Mouse (Mus musculus) hindbrain, embryonic 16.5 days (tissue): ENCODE measurements at regions not wholly inside any gene's neighbourhood (a gene's known extent, or its start where the extent isn't known, plus 50 kb on each side); places are given as distances from the start of the nearest gene placed in this dataset.
"Not testable (repeated sequence)": the region's sequence is repeated elsewhere in the genome, so short reads cannot be mapped to it uniquely, and the experiment has no call there.

ENCODE experiments used
- ATAC-seq: fragments of 200-750 bp; cut with Nextera tagmentation; 2 replicates; pipeline ENCODE4 v1.8.0; 2017; ENCODE audit warnings: moderate TSS enrichment, moderate library complexity
- H3K27ac ChIP-seq: fragments of 300-500 bp; sonication (generic); 2 replicates; pipeline ENCODE4 v1.5.1; 2014; ENCODE audit warnings: low read depth, mild to moderate bottlenecking, control low read depth, low read length, moderate library complexity
- H3K27me3 ChIP-seq: fragments of 300-500 bp; sonication (generic); replicated peaks from 2 replicates; pipeline ENCODE4 v1.6.1; 2014; ENCODE audit warnings: low read length; ENCODE audit not compliant: control insufficient read depth, insufficient read depth
- H3K36me3 ChIP-seq: fragments of 300-500 bp; sonication (generic); 2 replicates; pipeline ENCODE4 v1.6.1; 2014; ENCODE audit warnings: mild to moderate bottlenecking, low read length, moderate library complexity, mixed read lengths; ENCODE audit not compliant: control insufficient read depth, insufficient read depth
- H3K4me1 ChIP-seq: fragments of 300-500 bp; sonication (generic); 2 replicates; pipeline ENCODE4 v1.6.1; 2014; ENCODE audit warnings: low read depth, low read length; ENCODE audit not compliant: control insufficient read depth, insufficient read depth
- H3K4me2 ChIP-seq: fragments of 300-500 bp; sonication (generic); 2 replicates; pipeline ENCODE4 v1.6.1; 2014; ENCODE audit warnings: mild to moderate bottlenecking, low read length, control low read depth, moderate library complexity
- H3K4me3 ChIP-seq: fragments of 300-500 bp; sonication (generic); 2 replicates; pipeline ENCODE4 v1.5.1; 2014; ENCODE audit warnings: mild to moderate bottlenecking, low read length, control low read depth, moderate library complexity
- H3K9ac ChIP-seq: fragments of 300-500 bp; sonication (generic); 2 replicates; pipeline ENCODE4 v1.6.1; 2014; ENCODE audit warnings: low read depth, mild to moderate bottlenecking, control low read depth, low read length, moderate library complexity
- H3K9me3 ChIP-seq: fragments of 300-500 bp; sonication (generic); 2 replicates; pipeline ENCODE4 v1.6.1; 2014; ENCODE audit warnings: mild to moderate bottlenecking, low read length, moderate library complexity; ENCODE audit not compliant: control insufficient read depth
- WGBS: fragments of 180-500 bp; shearing (Covaris S2); extraction: QIAGEN DNeasy Blood & Tissue Kit; methylation state at CpG from one replicate; pipeline ENCODE4 v1.1.7; 2014; 5-methylcytosine and 5-hydroxymethylcytosine counted together

- H3K27me3 ChIP-seq = no peaks in the 10 kb centered on the region
- no peak overlapping the region for H3K27ac ChIP-seq
- H3K9me3 ChIP-seq = no peaks in the 10 kb centered on the region
- H3K4me2 ChIP-seq = no peak overlapping the region
- H3K4me1 ChIP-seq = no peaks in the 10 kb centered on the region
- no peak overlapping the region for H3K9ac ChIP-seq
- no peaks in the 10 kb centered on the region for H3K36me3 ChIP-seq
- WGBS = 94% methylated on average over 2 of the region's 2 CpGs
- no peak overlapping the region for H3K4me3 ChIP-seq
- no peak for ATAC-seq
These were observed 151.1 kb upstream of the Rapgef5 start for GRCm38 (mm10) chr12:117365181-117365580.

GRCm38 (mm10) chr12:117365876-117366275 lies 150.4 kb upstream of the Rapgef5 start:
- ATAC-seq = no peak
- Histone ChIP-seq H3K9ac (no peak overlapping the region), H3K36me3 (no peaks in the 10 kb centered on the region), H3K27me3 (no peaks in the 10 kb centered on the region), H3K4me1 (no peaks in the 10 kb centered on the region), H3K9me3 (no peaks in the 10 kb centered on the region), H3K4me2 (no peak overlapping the region), H3K27ac (no peak overlapping the region), H3K4me3 (no peak overlapping the region)
- WGBS = 66% methylated on average over 5 of the region's 5 CpGs

GRCm38 (mm10) chr12:117378297-117378887 lies 137.9 kb upstream of the Rapgef5 start:
- H3K9ac ChIP-seq = no peak overlapping the region
- no peak overlapping the region for H3K4me2 ChIP-seq
- 73% methylated on average over 21 of the region's 21 CpGs for WGBS

DNA sequence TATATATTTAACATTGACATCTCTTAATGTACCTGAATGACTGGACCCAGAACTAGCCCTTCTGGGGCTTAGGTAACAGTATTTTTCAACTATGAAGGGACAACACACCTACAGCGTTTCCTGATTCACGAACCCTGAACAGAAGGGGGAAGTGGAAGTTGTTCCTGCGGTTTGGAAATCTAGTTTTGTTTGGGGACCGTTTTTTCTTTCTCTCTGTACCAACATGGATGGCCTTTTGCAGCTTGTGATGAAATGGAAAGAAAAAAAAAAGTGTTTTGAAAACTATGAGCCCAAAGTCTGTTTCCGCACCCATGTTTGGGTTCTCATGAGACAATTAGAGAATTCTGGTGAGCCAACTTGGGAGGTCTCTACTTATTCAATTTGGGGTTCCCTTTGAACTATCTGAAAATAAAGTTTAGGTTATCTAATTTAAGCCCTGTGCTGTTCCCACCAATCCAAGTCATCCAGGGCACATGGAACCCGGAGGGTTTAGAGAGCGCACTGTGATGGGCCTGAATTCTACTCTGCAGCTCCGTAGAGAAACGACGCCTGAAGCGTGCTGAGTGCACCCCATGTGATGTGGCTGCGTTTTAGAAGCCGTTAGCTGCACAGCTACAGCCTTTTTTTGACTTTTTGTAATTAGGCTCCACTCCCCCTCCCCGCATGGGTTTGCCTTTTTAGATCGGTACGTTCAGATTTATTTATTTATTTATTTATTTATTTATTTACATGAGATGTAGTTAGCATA lies 137.0 kb upstream of the Rapgef5 start:
- Histone ChIP-seq H3K4me1 (no peaks in the 10 kb centered on the region), H3K9ac (no peak overlapping the region), H3K36me3 (no peaks in the 10 kb centered on the region), H3K4me2 (no peak overlapping the region), H3K27ac (no peak overlapping the region), H3K9me3 (no peaks in the 10 kb centered on the region), H3K27me3 (no peaks in the 10 kb centered on the region), H3K4me3 (no peak overlapping the region)
- 82% methylated on average over 16 of the region's 16 CpGs for WGBS
- no peak for ATAC-seq

More at GRCm38 (mm10) chr12:117378297-117378887, 137.9 kb upstream of the Rapgef5 start:
- no peaks in the 10 kb centered on the region for H3K4me1 ChIP-seq
- no peaks in the 10 kb centered on the region for H3K36me3 ChIP-seq
- no peaks in the 10 kb centered on the region for H3K9me3 ChIP-seq
- no peaks in the 10 kb centered on the region for H3K27me3 ChIP-seq
- H3K4me3 ChIP-seq = no peak overlapping the region
- no peak overlapping the region for H3K27ac ChIP-seq
- peak; percentile 30; the same call in 1 of the 2 replicates for ATAC-seq

GRCm38 (mm10) chr12:117380836-117381235 lies 135.4 kb upstream of the Rapgef5 start:
- no peaks in the 10 kb centered on the region for H3K4me1 ChIP-seq
- WGBS = 59% methylated on average over 6 of the region's 6 CpGs
- ATAC-seq = no peak
- H3K9me3 ChIP-seq = no peaks in the 10 kb centered on the region
- no peak overlapping the region for H3K27ac ChIP-seq
- no peaks in the 10 kb centered on the region for H3K36me3 ChIP-seq
- H3K27me3 ChIP-seq = 0 out of 2 replicates have a peak, but pooled peaks cover 2% of the 10 kb centered on the region
- no peak overlapping the region for H3K4me2 ChIP-seq
- H3K4me3 ChIP-seq = no peak overlapping the region
- H3K9ac ChIP-seq = no peak overlapping the region

- not testable (repeated sequence) for ATAC-seq, H3K9me3 ChIP-seq, H3K4me3 ChIP-seq, H3K27me3 ChIP-seq, H3K4me2 ChIP-seq, H3K27ac ChIP-seq, H3K36me3 ChIP-seq, H3K9ac ChIP-seq, H3K4me1 ChIP-seq
- 38% methylated on average over 1 of the region's 4 CpGs for WGBS
These were observed 133.6 kb upstream of the Rapgef5 start for GRCm38 (mm10) chr12:117382727-117383126.

DNA sequence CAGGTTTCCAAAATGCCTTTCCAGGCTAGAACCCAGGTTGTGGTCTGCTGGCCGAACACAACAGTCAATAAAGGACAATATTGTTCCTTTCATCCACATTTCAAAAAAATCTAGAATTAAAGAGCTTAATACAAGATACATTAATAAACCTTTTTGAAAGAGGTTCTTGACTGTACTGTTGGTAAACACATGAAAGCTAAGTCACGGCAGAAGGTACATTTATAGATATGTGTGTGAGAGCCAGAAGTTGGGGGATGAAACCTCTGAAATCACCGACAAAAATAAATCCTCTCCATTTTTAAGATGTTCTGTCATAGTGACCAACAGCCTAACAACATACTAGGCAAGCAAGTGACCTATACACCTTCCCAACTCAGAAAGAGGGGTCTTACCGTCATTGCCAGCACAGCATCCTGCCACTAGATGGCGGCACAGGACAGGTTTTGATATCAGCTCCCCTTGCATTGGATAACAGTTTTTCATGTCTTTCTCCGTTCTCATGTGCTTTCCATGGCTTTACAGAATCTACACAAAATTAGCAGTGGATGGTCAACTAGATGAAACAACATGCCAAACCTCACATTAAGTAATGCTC lies 131.1 kb upstream of the Rapgef5 start:
- Histone ChIP-seq H3K27me3 (0 out of 2 replicates have a peak, but pooled peaks cover 4% of the 10 kb centered on the region), H3K9me3 (no peaks in the 10 kb centered on the region), H3K4me2 (no peak overlapping the region), H3K36me3 (no peaks in the 10 kb centered on the region), H3K9ac (no peak overlapping the region), H3K4me3 (no peak overlapping the region), H3K4me1 (no peaks in the 10 kb centered on the region), H3K27ac (no peak overlapping the region)
- peak; percentile 73 for ATAC-seq
- WGBS = 12% methylated on average over 6 of the region's 6 CpGs

GRCm38 (mm10) chr12:117385697-117386096 lies 130.6 kb upstream of the Rapgef5 start:
- 95% methylated on average over 1 of the region's 1 CpGs for WGBS
- no peak overlapping the region for H3K27ac ChIP-seq
- H3K9ac ChIP-seq = no peak overlapping the region
- no peak overlapping the region for H3K4me3 ChIP-seq
- no peaks in the 10 kb centered on the region for H3K4me1 ChIP-seq
- H3K36me3 ChIP-seq = no peaks in the 10 kb centered on the region
- no peak overlapping the region for H3K4me2 ChIP-seq
- H3K9me3 ChIP-seq = no peaks in the 10 kb centered on the region
- peak; percentile 31; the same call in 1 of the 2 replicates for ATAC-seq
- H3K27me3 ChIP-seq = 0 out of 2 replicates have a peak, but pooled peaks cover 4% of the 10 kb centered on the region

DNA sequence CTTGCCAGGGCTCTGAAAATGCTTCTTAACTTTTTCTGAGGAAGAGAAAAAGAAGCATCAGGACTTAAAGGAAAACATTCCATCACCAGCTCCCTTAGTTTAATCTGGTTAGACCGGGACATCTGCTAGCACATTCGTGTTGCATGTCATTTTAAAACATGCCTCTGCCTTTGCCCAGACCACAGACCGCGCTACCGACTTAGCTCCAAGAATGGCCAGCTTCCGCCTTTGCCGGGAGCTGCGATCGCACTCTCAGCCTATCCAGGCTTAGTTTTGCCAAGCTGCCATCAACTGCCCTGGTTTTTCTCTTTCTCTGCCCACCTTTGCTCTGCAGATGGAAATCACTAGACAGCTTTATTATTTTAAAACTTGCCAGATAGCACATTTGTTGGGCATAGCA lies 129.3 kb upstream of the Rapgef5 start:
- WGBS = 89% methylated on average over 9 of the region's 9 CpGs
- ATAC-seq = no peak
- no peak overlapping the region for H3K27ac ChIP-seq

More for the DNA sequence above, 129.3 kb upstream of the Rapgef5 start:
- H3K4me1 ChIP-seq = no peaks in the 10 kb centered on the region
- no peak overlapping the region for H3K4me3 ChIP-seq
- H3K9me3 ChIP-seq = no peaks in the 10 kb centered on the region
- no peaks in the 10 kb centered on the region for H3K36me3 ChIP-seq
- H3K27me3 ChIP-seq = 0 out of 2 replicates have a peak, but pooled peaks cover 4% of the 10 kb centered on the region
- H3K4me2 ChIP-seq = no peak overlapping the region
- H3K9ac ChIP-seq = no peak overlapping the region
